Mouse (Mus musculus): ENCODE measurements around the gene Ctnnb1. TPM values are rescaled to one million over a fixed set of nuclear protein-coding genes. Genes with fewer than 3 reads are reported as not detected.

The Ctnnb1 gene
- polyA plus RNA-seq, 1 experiment from 2014 or later = 422 TPM

DNA sequence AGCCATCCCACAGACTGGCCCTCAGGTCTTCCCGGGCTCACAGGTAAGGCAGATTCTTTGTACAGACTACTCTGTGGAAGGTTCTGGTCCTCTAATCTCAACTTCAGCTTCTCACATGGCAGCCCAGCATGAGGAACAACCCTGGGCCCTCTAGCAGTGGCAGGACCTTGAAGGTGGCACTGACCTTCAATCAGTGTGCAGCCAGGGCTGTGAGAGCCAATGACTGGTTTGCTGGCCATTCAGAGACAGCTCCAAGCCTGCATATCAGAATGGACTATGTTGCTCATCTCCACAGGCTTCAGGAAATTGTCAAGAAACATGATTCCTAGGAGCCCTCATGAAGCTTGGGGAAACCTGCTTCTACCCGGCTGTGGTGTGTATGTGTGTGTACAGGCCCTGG, 45.2 kb downstream of the Ctnnb1 start:
- Histone ChIP-seq H3K4me3 (no peak overlapping the region), H3K36me3 (peaks cover 9% of the 10 kb centered on the region), H3K27me3 (no peaks in the 10 kb centered on the region), H3K4me1 (replicated peaks) (0 out of 2 replicates have a peak, but pooled peaks cover 13% of the 10 kb centered on the region), H3K9me3 (no peaks in the 10 kb centered on the region), H3K9ac (no peak overlapping the region), H3K27ac (no peak overlapping the region), H3K4me2 (no peak overlapping the region)
- ATAC-seq (ENCODE audit: low FRiP score) = no peak
- WGBS = 90% methylated on average over 2 of the region's 2 CpGs

DNA sequence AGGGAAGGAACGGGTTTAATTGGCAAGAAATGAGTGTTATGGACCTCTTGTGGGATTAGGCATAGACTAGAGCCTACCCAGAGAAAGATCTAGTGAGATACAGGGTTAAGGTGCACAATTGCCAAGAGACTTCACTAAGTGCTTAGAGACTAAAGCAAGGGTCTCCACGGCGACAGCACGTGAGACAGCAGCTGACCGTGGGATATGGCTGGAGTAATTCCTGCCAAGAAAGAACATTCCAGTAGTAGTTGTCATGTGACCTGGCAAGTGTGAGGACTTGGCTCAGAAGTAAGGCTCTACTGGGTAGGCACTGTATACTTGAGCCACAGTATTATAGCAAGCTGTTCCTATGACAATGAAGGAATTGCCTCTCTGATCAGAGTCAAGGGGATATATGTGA, 47.1 kb downstream of the Ctnnb1 start:
- Histone ChIP-seq H3K36me3 (no peaks in the 10 kb centered on the region), H3K4me1 (replicated peaks) (peaks cover 31% of the 10 kb centered on the region), H3K27ac (no peak overlapping the region), H3K4me3 (no peak overlapping the region), H3K9me3 (no peaks in the 10 kb centered on the region), H3K4me2 (no peak overlapping the region), H3K27me3 (no peaks in the 10 kb centered on the region), H3K9ac (no peak overlapping the region)
- 64% methylated on average over 5 of the region's 5 CpGs for whole genome bisulfite sequencing
- ATAC-seq (ENCODE audit: low FRiP score) = no peak; the same call in 1 of the 2 replicates

DNA sequence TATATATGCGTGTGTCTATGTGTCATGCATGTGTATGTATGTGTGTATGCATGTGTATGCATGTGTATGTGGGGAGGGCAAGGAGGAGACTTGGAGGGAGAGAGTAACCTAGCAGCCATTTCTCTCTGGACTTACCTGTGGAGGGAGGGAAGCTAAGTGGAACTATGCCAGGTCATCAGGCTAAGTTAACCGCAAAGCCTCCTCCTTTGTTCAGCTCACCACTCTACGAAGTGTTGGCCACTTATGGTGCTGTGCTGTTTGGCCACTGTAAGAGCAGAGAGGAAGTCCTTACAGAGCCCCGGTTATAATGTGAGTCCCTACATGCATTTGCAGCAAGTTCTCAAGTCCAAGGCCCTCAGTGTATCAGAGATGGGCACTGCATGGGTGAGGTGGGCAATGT, 47.8 kb downstream of the Ctnnb1 start:
- Histone ChIP-seq H3K4me2 (no peak overlapping the region), H3K27ac (no peak overlapping the region), H3K9me3 (no peaks in the 10 kb centered on the region), H3K4me1 (replicated peaks) (peaks cover 38% of the 10 kb centered on the region), H3K4me3 (no peak overlapping the region), H3K36me3 (no peaks in the 10 kb centered on the region), H3K9ac (no peak overlapping the region), H3K27me3 (no peaks in the 10 kb centered on the region)
- 96% methylated on average over 4 of the region's 4 CpGs for WGBS
- no peak for ATAC-seq (ENCODE audit: low FRiP score)

DNA sequence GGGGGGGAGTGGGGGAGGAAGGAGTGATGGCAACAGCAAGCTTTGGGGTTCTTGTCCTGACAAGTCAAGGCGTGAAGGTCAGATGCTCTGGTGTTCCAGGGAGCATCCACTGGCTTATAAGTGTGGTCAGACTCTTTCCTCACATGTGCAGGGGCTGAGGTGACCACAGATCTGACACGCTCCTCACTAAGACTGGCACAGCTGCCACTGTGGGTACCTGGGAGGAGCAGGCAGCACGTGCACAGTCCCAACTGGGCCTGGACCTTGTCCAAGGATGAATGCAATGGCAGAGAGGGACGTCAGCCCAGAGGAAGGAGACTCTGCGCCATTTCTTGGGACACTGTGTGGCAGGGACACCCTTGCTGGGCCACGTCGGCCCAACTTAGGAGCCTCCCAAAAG, 52.8 kb downstream of the Ctnnb1 start:
- Histone ChIP-seq H3K4me1 (replicated peaks) (peaks cover 27% of the 10 kb centered on the region), H3K4me3 (no peak overlapping the region), H3K27ac (no peak overlapping the region), H3K9ac (no peak overlapping the region), H3K27me3 (no peaks in the 10 kb centered on the region), H3K36me3 (peaks cover 3% of the 10 kb centered on the region; the same call in 1 of the 2 replicates), H3K4me2 (no peak overlapping the region), H3K9me3 (no peaks in the 10 kb centered on the region)
- ATAC-seq (ENCODE audit: low FRiP score) = no peak
- WGBS = 86% methylated on average over 7 of the region's 7 CpGs

DNA sequence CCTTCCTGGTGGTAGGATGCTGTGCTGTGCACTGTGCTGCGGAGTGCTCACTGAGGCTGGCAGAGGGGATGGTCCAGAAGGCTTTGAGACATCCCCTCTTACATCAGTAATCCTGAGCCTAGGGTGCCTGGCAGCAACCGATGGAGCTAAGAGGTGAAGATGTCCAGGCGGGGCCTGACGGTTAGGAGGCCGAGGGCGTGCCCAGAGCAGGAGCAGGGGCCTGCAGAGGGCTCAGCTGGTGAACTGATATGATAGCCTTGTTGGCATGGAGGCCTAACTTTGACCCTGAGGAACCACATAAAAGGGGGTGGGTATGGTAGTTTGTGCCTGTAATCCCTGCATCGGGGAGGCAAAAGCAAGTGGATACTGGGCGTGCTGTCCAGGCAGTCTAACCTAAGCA, 54.8 kb downstream of the Ctnnb1 start:
- Histone ChIP-seq H3K36me3 (peaks cover 3% of the 10 kb centered on the region; the same call in 1 of the 2 replicates), H3K27me3 (no peaks in the 10 kb centered on the region), H3K27ac (no peak overlapping the region), H3K9ac (no peak overlapping the region), H3K4me1 (replicated peaks) (peaks cover 47% of the 10 kb centered on the region), H3K4me3 (no peak overlapping the region), H3K4me2 (no peak overlapping the region), H3K9me3 (no peaks in the 10 kb centered on the region)
- WGBS = 92% methylated on average over 8 of the region's 8 CpGs
- no peak for ATAC-seq (ENCODE audit: low FRiP score)

DNA sequence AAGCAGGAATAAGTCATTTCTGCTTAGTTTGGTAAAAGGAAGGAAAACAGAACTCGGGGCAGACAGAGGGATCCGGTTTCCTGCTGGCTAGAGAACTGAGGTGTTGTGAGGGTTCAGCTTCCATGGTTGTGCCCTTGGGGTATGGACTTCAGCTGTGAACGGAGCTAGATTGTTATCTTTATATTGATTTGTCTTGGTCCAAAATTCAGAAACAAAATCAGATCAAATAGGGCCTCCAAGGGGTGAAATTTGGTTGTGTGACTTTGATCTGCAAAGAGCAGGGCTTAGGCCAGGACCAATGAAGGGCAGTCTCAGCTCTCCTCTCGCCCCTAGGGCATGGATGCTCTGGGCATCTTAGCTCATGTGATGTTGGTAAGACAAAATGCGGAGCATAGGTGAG, 55.5 kb downstream of the Ctnnb1 start:
- ATAC-seq (ENCODE audit: low FRiP score) = no peak
- Histone ChIP-seq H3K4me2 (no peak overlapping the region), H3K27me3 (no peaks in the 10 kb centered on the region), H3K9me3 (no peaks in the 10 kb centered on the region), H3K9ac (no peak overlapping the region), H3K4me1 (replicated peaks) (peaks cover 47% of the 10 kb centered on the region), H3K27ac (no peak overlapping the region), H3K36me3 (peaks cover 3% of the 10 kb centered on the region; the same call in 1 of the 2 replicates), H3K4me3 (no peak overlapping the region)
- WGBS = 86% methylated on average over 5 of the region's 5 CpGs

DNA sequence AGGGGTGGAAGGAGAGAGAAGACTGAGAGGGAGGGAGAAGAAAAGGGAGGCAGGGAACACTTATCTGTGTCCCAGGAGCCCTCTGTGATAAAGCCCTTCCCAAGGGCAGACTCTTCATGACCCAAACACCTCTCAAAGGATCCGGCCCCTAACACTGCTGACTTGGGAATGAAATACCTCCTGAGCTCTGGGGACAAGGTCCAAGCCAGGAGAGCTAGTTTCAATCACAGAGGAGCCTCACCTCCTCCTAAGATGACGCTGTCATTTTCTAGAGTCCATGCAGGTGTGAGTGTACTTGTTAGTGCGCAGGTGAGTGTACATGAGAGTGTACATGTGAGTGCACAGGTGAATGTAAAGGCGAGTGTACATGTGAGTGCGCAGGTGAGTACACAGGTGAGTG, 56.0 kb downstream of the Ctnnb1 start:
- Histone ChIP-seq H3K9me3 (no peaks in the 10 kb centered on the region), H3K27ac (no peak overlapping the region), H3K4me3 (no peak overlapping the region), H3K9ac (no peak overlapping the region), H3K4me1 (replicated peaks) (peaks cover 47% of the 10 kb centered on the region), H3K36me3 (peaks cover 3% of the 10 kb centered on the region; the same call in 1 of the 2 replicates), H3K4me2 (no peak overlapping the region), H3K27me3 (no peaks in the 10 kb centered on the region)
- WGBS = 96% methylated on average over 5 of the region's 5 CpGs
- ATAC-seq (ENCODE audit: low FRiP score) = no peak

DNA sequence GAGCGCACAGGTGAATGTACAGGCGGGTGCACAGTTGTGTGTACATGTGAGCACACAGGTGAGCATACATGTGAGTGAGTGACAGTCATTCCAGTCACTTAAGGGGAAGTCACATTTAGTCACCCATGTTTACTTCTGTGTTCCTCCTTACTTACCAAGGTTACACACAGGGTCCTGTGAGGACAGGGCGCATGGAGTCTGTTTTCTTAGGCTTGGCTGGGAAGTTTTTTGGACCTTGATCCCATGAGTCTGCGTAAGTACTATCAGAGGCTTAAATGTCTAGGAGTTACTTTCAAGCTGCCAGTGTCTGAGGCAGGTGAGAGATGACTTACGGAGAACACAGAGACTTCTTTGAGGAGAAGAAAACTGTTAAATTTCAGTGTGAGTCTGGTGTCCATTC, 56.5 kb downstream of the Ctnnb1 start:
- Histone ChIP-seq H3K4me2 (no peak overlapping the region), H3K9ac (no peak overlapping the region), H3K4me3 (no peak overlapping the region), H3K36me3 (peaks cover 3% of the 10 kb centered on the region; the same call in 1 of the 2 replicates), H3K9me3 (no peaks in the 10 kb centered on the region), H3K27me3 (no peaks in the 10 kb centered on the region), H3K4me1 (replicated peaks) (peaks cover 47% of the 10 kb centered on the region), H3K27ac (no peak overlapping the region)
- 97% methylated on average over 5 of the region's 5 CpGs for WGBS
- no peak for ATAC-seq (ENCODE audit: low FRiP score)

DNA sequence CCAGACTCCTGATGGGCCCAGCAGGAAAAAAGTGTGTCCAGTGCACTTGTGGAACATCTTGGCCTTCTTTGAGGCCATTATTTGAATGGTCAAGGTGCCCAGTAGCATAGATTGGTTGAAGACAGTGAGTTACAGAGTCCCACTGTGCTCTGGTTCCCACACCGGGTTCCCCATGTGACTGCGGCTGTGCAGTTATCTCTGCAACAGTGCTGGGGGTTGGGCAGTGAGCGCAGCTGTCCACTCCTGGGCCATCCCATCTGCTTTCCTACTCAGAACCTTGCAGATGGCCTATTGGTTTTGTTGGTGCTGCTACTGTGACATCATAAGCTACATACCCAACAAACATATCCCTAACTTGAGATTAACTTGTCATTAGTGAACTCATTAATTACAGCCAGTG, 57.2 kb downstream of the Ctnnb1 start:
- ATAC-seq (ENCODE audit: low FRiP score) = no peak
- WGBS = 91% methylated on average over 3 of the region's 3 CpGs

DNA sequence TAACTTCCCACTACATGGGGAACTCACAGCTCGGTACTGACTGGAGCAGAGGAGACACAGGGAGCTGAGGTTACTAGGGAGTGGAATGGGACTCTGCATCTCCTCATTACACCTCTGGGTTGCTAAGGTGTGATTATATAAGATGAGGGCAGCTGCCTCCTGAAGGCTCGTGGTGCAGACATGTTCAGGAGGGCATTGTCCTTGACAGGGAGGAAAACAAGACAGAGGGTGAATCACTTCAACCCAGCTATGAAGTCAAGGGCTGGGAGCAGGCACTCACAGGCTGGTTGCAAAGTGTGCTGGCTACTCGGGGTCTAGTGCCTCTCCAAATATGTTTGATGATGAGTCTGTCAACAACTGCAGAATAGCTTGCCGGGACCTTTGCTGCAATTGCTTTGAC, 58.0 kb downstream of the Ctnnb1 start:
- peaks cover 35% of the 10 kb centered on the region for H3K4me1 ChIP-seq (replicated peaks)
- H3K9ac ChIP-seq = no peak overlapping the region
- WGBS = 84% methylated on average over 4 of the region's 4 CpGs
- H3K4me2 ChIP-seq = no peak overlapping the region
- no peaks in the 10 kb centered on the region for H3K27me3 ChIP-seq
- no peak overlapping the region for H3K4me3 ChIP-seq
- no peak for ATAC-seq (ENCODE audit: low FRiP score)
- peaks cover 3% of the 10 kb centered on the region; the same call in 1 of the 2 replicates for H3K36me3 ChIP-seq
- H3K9me3 ChIP-seq = no peaks in the 10 kb centered on the region
- no peak overlapping the region for H3K27ac ChIP-seq

More for the DNA sequence above, 57.2 kb downstream of the Ctnnb1 start:
- Histone ChIP-seq H3K4me3 (no peak overlapping the region), H3K4me1 (replicated peaks) (peaks cover 42% of the 10 kb centered on the region), H3K9me3 (no peaks in the 10 kb centered on the region), H3K36me3 (peaks cover 3% of the 10 kb centered on the region; the same call in 1 of the 2 replicates), H3K27ac (no peak overlapping the region), H3K27me3 (no peaks in the 10 kb centered on the region), H3K9ac (no peak overlapping the region), H3K4me2 (no peak overlapping the region)

DNA sequence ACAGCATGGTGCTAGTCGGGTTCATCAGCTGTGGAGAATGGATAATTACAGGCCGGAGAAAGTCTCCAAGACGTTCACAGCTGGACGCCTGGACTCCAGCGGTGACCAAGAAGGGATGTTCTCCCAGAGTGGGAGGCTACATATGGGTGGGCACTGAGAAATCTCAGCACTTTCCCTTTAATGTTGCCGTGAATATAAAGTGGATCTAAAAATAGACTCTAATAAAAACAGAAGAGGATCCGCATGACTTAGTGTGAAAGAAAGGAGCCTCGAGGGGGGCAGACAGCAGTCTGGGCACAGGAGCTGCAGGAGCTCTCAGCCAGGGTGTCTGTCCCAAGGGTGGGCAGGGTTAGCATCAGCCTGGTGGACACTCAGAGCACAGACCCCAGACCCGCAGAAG, 59.1 kb downstream of the Ctnnb1 start:
- 39% methylated on average over 9 of the region's 9 CpGs for WGBS
- Histone ChIP-seq H3K36me3 (peaks cover 3% of the 10 kb centered on the region; the same call in 1 of the 2 replicates), H3K4me3 (no peak overlapping the region), H3K4me1 (replicated peaks) (peaks cover 40% of the 10 kb centered on the region), H3K9ac (no peak overlapping the region), H3K4me2 (no peak overlapping the region), H3K27ac (peak overlapping the region; percentile 56; the same call in 1 of the 2 replicates), H3K27me3 (no peaks in the 10 kb centered on the region), H3K9me3 (no peaks in the 10 kb centered on the region)
- 0 out of 2 replicates have a peak, but pooled peaks have one; percentile 30 for ATAC-seq (ENCODE audit: low FRiP score)

DNA sequence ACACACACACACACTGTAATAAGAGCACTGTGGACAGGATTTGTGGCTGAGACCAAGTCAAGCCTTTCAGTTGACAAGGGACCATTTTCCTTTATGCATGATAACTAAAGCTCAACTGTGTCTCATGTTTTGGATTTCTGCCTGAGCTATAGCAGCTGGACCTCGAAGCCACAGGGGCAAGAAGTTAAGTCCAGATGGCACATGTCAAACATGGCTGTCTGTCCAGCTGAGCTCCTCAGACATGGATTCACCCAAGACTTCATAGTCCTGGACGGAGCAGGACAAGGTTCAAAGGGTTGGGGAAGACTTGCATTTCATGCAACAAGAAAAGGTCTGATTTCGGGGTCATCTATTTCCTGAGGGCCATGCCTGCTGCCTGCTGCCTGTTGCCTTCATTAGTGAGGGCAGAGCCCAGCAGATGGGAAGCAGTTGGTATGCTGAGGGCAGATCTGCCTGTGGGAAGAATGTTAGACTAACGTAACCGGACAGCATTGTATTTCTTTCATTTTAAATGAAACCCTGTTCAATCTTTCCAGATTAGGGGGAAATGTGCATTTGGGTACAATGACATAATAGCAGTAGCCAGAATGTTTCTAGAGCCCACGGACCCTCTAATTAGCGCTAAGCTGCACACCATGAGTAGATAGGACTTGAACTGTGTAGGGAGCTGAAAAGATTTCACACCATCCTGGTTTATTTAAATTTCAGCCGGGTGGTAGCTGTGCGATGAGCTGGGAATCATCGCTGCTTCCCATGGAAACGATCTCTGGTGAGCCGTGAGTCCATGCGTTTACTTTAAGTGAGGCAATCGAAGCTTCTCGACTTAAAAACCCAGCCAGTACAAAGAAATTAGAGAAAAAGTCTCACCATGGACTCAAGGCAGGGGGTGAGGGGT, 61.0 kb downstream of the Ctnnb1 start:
- Histone ChIP-seq H3K9me3 (no peaks in the 10 kb centered on the region), H3K4me3 (no peak overlapping the region), H3K9ac (no peak overlapping the region), H3K27ac (no peak overlapping the region), H3K4me1 (replicated peaks) (peaks cover 60% of the 10 kb centered on the region), H3K36me3 (peaks cover 3% of the 10 kb centered on the region; the same call in 1 of the 2 replicates), H3K27me3 (no peaks in the 10 kb centered on the region), H3K4me2 (no peak overlapping the region)
- ATAC-seq (ENCODE audit: low FRiP score) = no peak
- 47% methylated on average over 15 of the region's 15 CpGs for WGBS

DNA sequence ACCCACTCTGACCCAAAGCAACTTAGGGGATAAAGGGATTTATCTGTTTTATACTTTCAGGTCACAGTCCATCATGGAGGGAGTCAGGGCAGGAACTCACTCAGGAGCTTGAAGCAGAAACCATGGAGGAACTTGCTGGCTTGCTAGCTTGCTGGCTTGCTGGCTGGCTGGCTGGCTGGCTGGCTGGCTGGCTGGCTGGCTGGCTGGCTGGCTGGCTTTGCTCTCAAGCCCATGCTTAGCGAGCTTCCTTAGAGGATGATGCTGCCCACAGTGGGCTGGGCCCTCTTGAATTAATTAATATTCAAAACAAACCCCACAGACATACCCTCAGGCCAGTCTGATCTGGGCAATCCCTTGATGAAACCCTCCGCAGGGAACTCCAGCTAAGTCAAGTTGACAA, 62.8 kb downstream of the Ctnnb1 start:
- WGBS = 75% methylated on average over 2 of the region's 2 CpGs
- no peak for ATAC-seq (ENCODE audit: low FRiP score)
- H3K27me3 ChIP-seq = no peaks in the 10 kb centered on the region
- no peaks in the 10 kb centered on the region for H3K9me3 ChIP-seq
- H3K27ac ChIP-seq = no peak overlapping the region
- no peak overlapping the region for H3K4me3 ChIP-seq
- H3K9ac ChIP-seq = no peak overlapping the region
- H3K36me3 ChIP-seq = no peaks in the 10 kb centered on the region
- no peak overlapping the region for H3K4me2 ChIP-seq
- H3K4me1 ChIP-seq (replicated peaks) = peaks cover 63% of the 10 kb centered on the region
